Mouse (Mus musculus) heart, embryonic 11.5 days (tissue): ENCODE measurements around the gene Zfp207. TPM values are rescaled to one million over a fixed set of nuclear protein-coding genes. Genes with fewer than 3 reads are reported as not detected.

Experiments used
- ATAC-seq: fragments of 200-750 bp; cut with Nextera tagmentation; replicated peaks from 2 replicates; pipeline ENCODE4 v1.8.0; 2017; ENCODE audit warnings: moderate library complexity; ENCODE audit not compliant: insufficient number of reproducible peaks, low FRiP score, low TSS enrichment
- H3K27ac ChIP-seq: fragments of 300-500 bp; sonication (generic); 2 replicates; pipeline ENCODE4 v1.5.1; 2014; ENCODE audit warnings: mild to moderate bottlenecking, low read depth, low read length
- H3K27me3 ChIP-seq: fragments of 300-500 bp; sonication (generic); 2 replicates; pipeline ENCODE4 v1.6.1; 2014; ENCODE audit warnings: mild to moderate bottlenecking, low read length, mixed read lengths; ENCODE audit not compliant: control insufficient read depth, insufficient read depth
- H3K36me3 ChIP-seq: fragments of 300-500 bp; sonication (generic); 2 replicates; pipeline ENCODE4 v1.6.1; 2014; ENCODE audit warnings: mild to moderate bottlenecking, low read length, moderate library complexity, mixed read lengths; ENCODE audit not compliant: control insufficient read depth, insufficient read depth
- H3K4me1 ChIP-seq: fragments of 300-500 bp; sonication (generic); 2 replicates; pipeline ENCODE4 v1.6.1; 2014; ENCODE audit warnings: low read length; ENCODE audit not compliant: control insufficient read depth, insufficient read depth
- H3K4me2 ChIP-seq: fragments of 300-500 bp; sonication (generic); 2 replicates; pipeline ENCODE4 v1.6.1; 2014; ENCODE audit warnings: mild to moderate bottlenecking, moderate library complexity
- H3K4me3 ChIP-seq: fragments of 300-500 bp; sonication (generic); 2 replicates; pipeline ENCODE4 v1.5.1; 2014; ENCODE audit warnings: low read depth, low read length
- H3K9ac ChIP-seq: fragments of 300-500 bp; sonication (generic); 2 replicates; pipeline ENCODE4 v1.6.1; 2014; ENCODE audit warnings: mild to moderate bottlenecking, low read depth, low read length, moderate library complexity
- H3K9me3 ChIP-seq: fragments of 300-500 bp; sonication (generic); replicated peaks from 2 replicates; pipeline ENCODE4 v1.6.1; 2016; ENCODE audit warnings: low read length; ENCODE audit not compliant: control insufficient read depth
- WGBS: fragments of 180-500 bp; shearing (Covaris S2); extraction: QIAGEN DNeasy Blood & Tissue Kit; methylation state at CpG from one replicate; pipeline ENCODE4 v1.1.7; 2014; ENCODE audit not compliant: insufficient replicate concordance; 5-methylcytosine and 5-hydroxymethylcytosine counted together
- polyA plus RNA-seq: library from polyadenylated mRNA; unstranded; fragments of >200 nt; fragmentation: Nextera tagmentation; extraction: Ambion mirVana; gene quantifications from 2 replicates; pipeline ENCODE4 v1.2.1, GENCODE M21; 2014

The Zfp207 gene
- 189 and 200 TPM in 2 replicates for polyA plus RNA-seq

DNA sequence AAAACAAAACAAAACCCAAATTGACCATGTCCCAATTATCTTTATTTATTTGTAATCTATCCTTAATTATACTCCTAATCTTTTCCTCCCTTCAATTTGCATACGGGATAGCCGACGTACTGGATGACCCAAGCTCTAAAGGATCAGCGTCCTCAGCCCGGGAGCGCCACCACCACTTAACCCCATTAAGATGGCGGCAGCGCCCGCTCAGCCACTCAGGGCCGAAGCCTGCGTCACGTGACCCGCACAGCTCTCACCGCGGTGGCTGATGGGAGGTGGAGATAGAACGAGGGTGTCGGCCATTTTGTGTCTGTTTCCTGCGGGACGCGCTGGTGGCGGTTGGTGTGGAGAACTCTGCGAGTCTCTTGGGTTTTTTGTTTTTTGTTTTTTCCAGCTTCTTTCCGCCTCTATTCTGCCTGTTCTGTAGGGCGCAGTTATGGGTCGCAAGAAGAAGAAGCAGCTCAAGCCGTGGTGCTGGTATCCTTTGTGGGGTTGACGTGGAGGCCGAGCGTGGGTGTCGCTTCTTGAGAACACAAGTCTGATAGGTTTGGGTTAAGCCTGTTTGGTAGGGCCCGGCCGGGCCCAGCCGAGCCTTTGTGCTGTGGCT, at the start of gene Zfp207:
Gene Zfp207, plus strand, starts transcription at position 261 of the 607 bp plus-strand sequence.
- WGBS, result under 1% methylated on average over 33 of the region's 33 CpGs
- peak within 1 kb of the TSS; percentile 98 for H3K4me3 ChIP-seq

DNA sequence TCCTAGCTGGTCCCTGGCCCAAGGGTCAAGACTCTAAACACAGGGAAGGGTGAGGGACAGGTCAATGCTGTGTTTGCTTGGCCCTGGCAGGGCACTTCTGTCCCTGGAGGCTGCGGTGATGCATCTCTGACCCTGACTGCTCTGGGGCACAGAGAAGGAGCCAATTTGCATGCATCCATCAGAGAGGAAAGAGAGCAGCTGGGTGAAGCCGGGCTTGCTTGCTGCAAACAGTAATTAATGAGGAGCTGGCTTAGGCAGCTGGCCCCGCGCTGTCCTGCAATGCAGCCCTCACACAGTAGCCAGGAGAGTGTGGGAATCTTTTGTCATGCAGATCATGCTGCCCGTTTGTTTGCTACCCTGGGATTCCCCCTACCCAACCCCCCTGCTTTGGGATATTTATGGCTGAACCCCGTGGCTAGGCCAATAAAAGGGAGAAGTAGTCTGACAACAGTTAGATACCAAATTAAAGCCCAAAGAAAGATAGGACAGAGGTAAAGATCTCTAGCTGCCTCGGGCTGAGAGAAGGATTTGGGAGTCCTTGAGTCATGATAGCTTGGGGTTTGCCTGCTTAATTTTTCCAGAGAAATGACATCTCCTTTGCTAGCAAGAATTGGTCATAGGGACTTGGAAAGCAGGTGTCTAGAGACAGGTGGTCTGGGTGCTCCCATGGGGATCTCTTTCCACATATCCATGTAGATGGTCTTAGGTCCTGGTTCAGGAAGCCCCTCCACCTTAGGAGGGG, 47.3 kb upstream of the Zfp207 start:
- 8% methylated on average over 7 of the region's 7 CpGs for WGBS
- no peaks in the 10 kb centered on the region for H3K4me1 ChIP-seq
- no peaks in the 10 kb centered on the region for H3K9me3 ChIP-seq
- no peak overlapping the region for H3K4me3 ChIP-seq
- H3K4me2 ChIP-seq, result no peak overlapping the region
- ATAC-seq, result no peak
- H3K9ac ChIP-seq, result no peak overlapping the region
- H3K27me3 ChIP-seq, result no peaks in the 10 kb centered on the region; the same call in none of the 2 replicates
- no peak overlapping the region for H3K27ac ChIP-seq
- no peaks in the 10 kb centered on the region for H3K36me3 ChIP-seq

More for the DNA sequence above, at the start of gene Zfp207:
- H3K4me2 ChIP-seq, result peak within 1 kb of the TSS; percentile 89
- H3K27me3 ChIP-seq, result no peaks in the 10 kb centered on the region
- peak within 1 kb of the TSS; percentile 94 for H3K27ac ChIP-seq
- H3K36me3 ChIP-seq, result peaks cover 5% of the 10 kb centered on the region; the same call in 1 of the 2 replicates
- peak; percentile 88 for ATAC-seq
- H3K9me3 ChIP-seq, result no peaks in the 10 kb centered on the region
- peaks cover 7% of the 10 kb centered on the region for H3K4me1 ChIP-seq
- H3K9ac ChIP-seq, result peak within 1 kb of the TSS; percentile 100

- Histone ChIP-seq H3K4me1 (no peaks in the 10 kb centered on the region), H3K9me3 (no peaks in the 10 kb centered on the region), H3K36me3 (no peaks in the 10 kb centered on the region), H3K4me3 (no peak overlapping the region), H3K9ac (no peak overlapping the region), H3K27me3 (no peaks in the 10 kb centered on the region; the same call in none of the 2 replicates), H3K4me2 (no peak overlapping the region), H3K27ac (no peak overlapping the region)
- no peak for ATAC-seq
- WGBS, result 17% methylated on average over 6 of the region's 6 CpGs
These were observed 46.7 kb upstream of the Zfp207 start for GRCm38 (mm10) chr11:80336351-80336730.

- WGBS, result 11% methylated on average over 2 of the region's 2 CpGs
- Histone ChIP-seq H3K27ac (no peak overlapping the region), H3K9me3 (no peaks in the 10 kb centered on the region), H3K4me2 (no peak overlapping the region), H3K27me3 (no peaks in the 10 kb centered on the region), H3K4me3 (no peak overlapping the region), H3K36me3 (no peaks in the 10 kb centered on the region), H3K9ac (no peak overlapping the region), H3K4me1 (no peaks in the 10 kb centered on the region)
- ATAC-seq, result no peak
These were observed 40.6 kb upstream of the Zfp207 start for GRCm38 (mm10) chr11:80342482-80342881.

DNA sequence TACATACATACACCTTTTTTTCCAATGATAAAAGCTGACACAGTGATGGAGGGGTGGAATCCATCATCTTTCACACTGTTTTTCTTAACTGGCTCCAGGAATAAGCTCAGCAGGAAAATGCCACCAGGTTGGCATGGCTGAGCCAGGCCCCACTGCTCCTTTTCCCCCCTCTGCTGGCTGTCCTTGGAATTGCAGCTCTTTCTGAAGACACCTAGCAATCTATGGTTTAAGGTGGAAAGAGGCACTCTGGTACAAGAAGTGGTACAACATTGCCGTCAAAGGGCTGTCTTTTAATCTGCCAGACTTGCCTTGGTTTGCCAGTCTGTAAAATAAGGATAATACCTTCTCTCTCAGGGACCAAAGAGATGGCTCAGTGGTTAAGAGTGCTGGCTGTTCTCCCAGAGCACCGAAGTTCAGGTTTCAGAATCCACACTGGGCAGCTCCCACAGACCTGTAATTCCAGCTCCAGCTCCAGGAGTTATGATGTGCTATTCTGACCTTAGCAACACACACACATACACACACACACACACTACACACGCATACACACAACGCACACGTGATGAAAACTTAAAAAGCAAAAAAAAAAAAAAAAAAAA, 31.1 kb upstream of the Zfp207 start:
- Histone ChIP-seq H3K27ac (no peak overlapping the region), H3K4me3 (no peak overlapping the region), H3K9me3 (no peaks in the 10 kb centered on the region), H3K27me3 (no peaks in the 10 kb centered on the region), H3K36me3 (no peaks in the 10 kb centered on the region), H3K9ac (no peak overlapping the region), H3K4me1 (no peaks in the 10 kb centered on the region), H3K4me2 (no peak overlapping the region)
- no peak for ATAC-seq
- 71% methylated on average over 5 of the region's 5 CpGs for WGBS

- no peaks in the 10 kb centered on the region for H3K36me3 ChIP-seq
- H3K9ac ChIP-seq, result no peak overlapping the region
- ATAC-seq, result no peak
- no peaks in the 10 kb centered on the region for H3K27me3 ChIP-seq
- H3K4me1 ChIP-seq, result no peaks in the 10 kb centered on the region
- WGBS, result 34% methylated on average over 4 of the region's 4 CpGs
- no peak overlapping the region for H3K4me3 ChIP-seq
- H3K9me3 ChIP-seq, result no peaks in the 10 kb centered on the region
- no peak overlapping the region for H3K27ac ChIP-seq
- H3K4me2 ChIP-seq, result no peak overlapping the region
These were observed 28.2 kb upstream of the Zfp207 start for GRCm38 (mm10) chr11:80354832-80355231.

GRCm38 (mm10) chr11:80368949-80369348, 14.1 kb upstream of the Zfp207 start:
- Histone ChIP-seq H3K27me3 (no peaks in the 10 kb centered on the region), H3K4me1 (no peaks in the 10 kb centered on the region), H3K4me2 (no peak overlapping the region), H3K9me3 (no peaks in the 10 kb centered on the region), H3K27ac (no peak overlapping the region), H3K9ac (no peak overlapping the region), H3K4me3 (no peak overlapping the region), H3K36me3 (peaks cover 3% of the 10 kb centered on the region)
- 83% methylated on average over 1 of the region's 1 CpGs for WGBS
- no peak for ATAC-seq

DNA sequence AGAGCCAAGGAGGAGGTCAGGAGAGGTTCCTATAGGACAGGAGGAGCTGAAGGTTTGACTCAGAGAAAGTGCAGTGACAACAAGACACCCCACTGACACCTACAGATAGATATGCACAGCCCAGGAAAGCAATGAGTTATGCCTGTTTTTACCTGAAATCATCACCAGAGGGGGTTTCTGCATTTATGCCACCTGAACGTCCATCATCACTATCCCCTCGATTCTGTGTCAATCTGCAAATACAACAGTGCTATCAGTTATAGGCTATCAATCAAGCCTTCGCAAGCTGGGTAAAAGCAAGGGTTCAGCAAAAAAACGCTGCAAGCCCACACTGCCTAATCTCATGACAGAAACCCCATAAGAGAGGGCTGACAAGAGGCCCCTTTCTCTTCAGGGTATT, 6.4 kb upstream of the Zfp207 start:
- H3K9me3 ChIP-seq, result no peaks in the 10 kb centered on the region
- no peak overlapping the region for H3K9ac ChIP-seq
- 67% methylated on average over 4 of the region's 4 CpGs for WGBS
- no peak overlapping the region for H3K4me3 ChIP-seq
- no peaks in the 10 kb centered on the region for H3K27me3 ChIP-seq
- H3K4me1 ChIP-seq, result no peaks in the 10 kb centered on the region
- H3K27ac ChIP-seq, result no peak overlapping the region
- no peak overlapping the region for H3K4me2 ChIP-seq
- no peaks in the 10 kb centered on the region for H3K36me3 ChIP-seq
- ATAC-seq, result no peak
